Mouse (Mus musculus) G1E (cell line): ENCODE data around the gene Fndc3a.

Experiments
- CTCF ChIP-seq: IDR thresholded peaks from 2 replicates; pipeline ENCODE4 v1.5.1; 2012; ENCODE audit warnings: low read depth, low read length, inconsistent platforms, mixed read lengths
- POLR2AphosphoS5 ChIP-seq: IDR thresholded peaks from 2 replicates; pipeline ENCODE4 v1.6.1; 2012; ENCODE audit warnings: low read depth, low read length, inconsistent platforms; ENCODE audit not compliant: insufficient replicate concordance

- TF ChIP-seq CTCF (no peak), POLR2AphosphoS5 (no peak)
Measured at GRCm38 (mm10) chr14:72594191-72594590, 115.6 kb downstream of the Fndc3a start.
